Mouse (Mus musculus) monocyte, adult 2 months (primary cell): ENCODE data around the gene Cotl1.

Experiments used
- DNase-seq, 2 experiments: peaks; one replicate each; pipeline ENCODE4 v3.0.0; 2022; ENCODE audit warnings: low spot score in 2 of 2, low read depth in 1 of 2

Cotl1 gene

GRCm38 (mm10) chr8:119838983-119839340, 1.4 kb downstream of the Cotl1 start:
- no peak for DNase-seq

GRCm38 (mm10) chr8:119838100-119838982, 2.0 kb downstream of the Cotl1 start:
- peak; percentile 38 to 55 for DNase-seq

GRCm38 (mm10) chr8:119837553-119838071, 2.7 kb downstream of the Cotl1 start:
- DNase-seq = no peak

GRCm38 (mm10) chr8:119836831-119837230, 3.5 kb downstream of the Cotl1 start:
- DNase-seq = no peak

- no peak for DNase-seq
Observed at GRCm38 (mm10) chr8:119835270-119835669, 5.1 kb downstream of the Cotl1 start.

- DNase-seq = no peak
Observed at GRCm38 (mm10) chr8:119834676-119835075, 5.7 kb downstream of the Cotl1 start.

- DNase-seq = no peak
Observed at GRCm38 (mm10) chr8:119832931-119833330, 7.4 kb downstream of the Cotl1 start.

- no peak for DNase-seq
Observed at GRCm38 (mm10) chr8:119832101-119832617, 8.2 kb downstream of the Cotl1 start.

GRCm38 (mm10) chr8:119831336-119831995, 8.9 kb downstream of the Cotl1 start:
- DNase-seq = no peak

- no peak for DNase-seq
Observed at GRCm38 (mm10) chr8:119830589-119830988, 9.8 kb downstream of the Cotl1 start.

- DNase-seq = no peak
Observed at GRCm38 (mm10) chr8:119829870-119830580, 10.3 kb downstream of the Cotl1 start.

- DNase-seq = no peak
Observed at GRCm38 (mm10) chr8:119829420-119829819, 10.9 kb downstream of the Cotl1 start.

- no peak for DNase-seq
Observed at GRCm38 (mm10) chr8:119829015-119829414, 11.3 kb downstream of the Cotl1 start.

- no peak for DNase-seq
Observed at GRCm38 (mm10) chr8:119827721-119828153, 12.6 kb downstream of the Cotl1 start.

GRCm38 (mm10) chr8:119826982-119827381, 13.4 kb downstream of the Cotl1 start:
- DNase-seq = no peak

- peak; percentile 60 to 64 for DNase-seq
Observed at GRCm38 (mm10) chr8:119825950-119826730, 14.2 kb downstream of the Cotl1 start.

GRCm38 (mm10) chr8:119824809-119825273, 15.5 kb downstream of the Cotl1 start:
- DNase-seq = no peak

GRCm38 (mm10) chr8:119824100-119824499, 16.2 kb downstream of the Cotl1 start:
- no peak for DNase-seq

GRCm38 (mm10) chr8:119823278-119823677, 17.1 kb downstream of the Cotl1 start:
- DNase-seq = no peak

- no peak for DNase-seq
Observed at GRCm38 (mm10) chr8:119821691-119822090, 18.7 kb downstream of the Cotl1 start.
